Mouse (Mus musculus): ENCODE data around the gene A730015C16Rik. TPM values are rescaled to one million over a fixed set of nuclear protein-coding genes. Genes with fewer than 3 reads are reported as not detected.

A730015C16Rik gene
- total RNA-seq (2017), result 0.37 and 0.70 TPM in 2 replicates

GRCm38 (mm10) chr4:108848505-108848848 is at the start of gene A730015C16Rik:
TSS of gene A730015C16Rik (minus strand) at chr4:108848619.
- no peak for ATAC-seq (ENCODE audit: extremely low read depth, insufficient number of reproducible peaks, low FRiP score, poor library complexity, severe bottlenecking)

GRCm38 (mm10) chr4:108890876-108891275 is 42.5 kb upstream of the A730015C16Rik start:
- ATAC-seq (ENCODE audit: extremely low read depth, insufficient number of reproducible peaks, low FRiP score, poor library complexity, severe bottlenecking), result no peak

GRCm38 (mm10) chr4:108887456-108887855 is 39.0 kb upstream of the A730015C16Rik start:
- ATAC-seq (ENCODE audit: extremely low read depth, insufficient number of reproducible peaks, low FRiP score, poor library complexity, severe bottlenecking), result no peak

- no peak for ATAC-seq (ENCODE audit: extremely low read depth, insufficient number of reproducible peaks, low FRiP score, poor library complexity, severe bottlenecking)
Measured at GRCm38 (mm10) chr4:108883815-108884214, 35.4 kb upstream of the A730015C16Rik start.

DNA sequence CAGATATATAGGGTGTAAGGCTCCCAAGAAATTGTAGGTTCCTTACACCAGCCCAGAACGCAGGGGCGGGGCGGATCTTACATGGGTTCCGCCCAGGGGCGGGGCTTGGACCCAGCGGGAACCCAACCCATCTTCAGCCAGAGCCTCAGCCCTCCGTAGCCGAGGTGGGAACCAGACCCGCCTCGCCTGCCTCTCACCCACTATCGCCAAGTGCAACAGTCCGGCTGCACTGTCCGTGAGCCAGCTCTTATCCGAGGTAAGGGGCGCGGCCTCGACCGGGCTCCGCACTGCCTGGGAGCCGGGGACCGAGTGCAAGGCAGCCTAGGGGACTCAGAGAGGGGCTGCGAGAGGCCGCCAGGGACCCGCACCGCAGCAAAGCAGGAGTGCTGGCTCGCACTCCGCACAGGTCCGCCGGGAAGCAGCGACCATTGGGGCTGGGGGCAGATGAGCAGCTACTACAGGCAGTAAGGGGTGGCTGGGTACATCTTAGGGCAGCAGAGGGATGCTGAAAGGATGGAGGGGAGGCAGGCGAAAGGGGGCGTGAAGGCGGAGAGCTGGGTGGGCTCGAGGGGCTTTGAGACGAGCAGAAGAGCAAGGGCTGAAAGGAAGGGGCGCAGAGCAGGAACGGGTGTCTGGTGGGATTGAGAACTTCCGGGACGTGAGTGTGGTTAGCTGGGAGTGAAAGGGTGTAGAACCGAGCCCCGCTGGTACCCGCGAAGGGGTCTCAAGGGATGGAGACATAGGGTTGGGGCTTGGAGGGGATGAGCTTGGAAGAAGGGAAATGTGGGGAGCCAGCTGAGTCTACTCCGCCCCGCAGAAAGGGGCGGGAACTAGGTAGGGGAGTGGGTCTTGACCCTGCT is 30.8 kb upstream of the A730015C16Rik start, which contains the start of gene Rab3b:
Gene Rab3b (plus strand): TSS at position 101 of the 860 bp plus-strand sequence.
- peak; percentile 21; the same call in 1 of the 2 replicates for ATAC-seq (ENCODE audit: extremely low read depth, insufficient number of reproducible peaks, low FRiP score, poor library complexity, severe bottlenecking)

DNA sequence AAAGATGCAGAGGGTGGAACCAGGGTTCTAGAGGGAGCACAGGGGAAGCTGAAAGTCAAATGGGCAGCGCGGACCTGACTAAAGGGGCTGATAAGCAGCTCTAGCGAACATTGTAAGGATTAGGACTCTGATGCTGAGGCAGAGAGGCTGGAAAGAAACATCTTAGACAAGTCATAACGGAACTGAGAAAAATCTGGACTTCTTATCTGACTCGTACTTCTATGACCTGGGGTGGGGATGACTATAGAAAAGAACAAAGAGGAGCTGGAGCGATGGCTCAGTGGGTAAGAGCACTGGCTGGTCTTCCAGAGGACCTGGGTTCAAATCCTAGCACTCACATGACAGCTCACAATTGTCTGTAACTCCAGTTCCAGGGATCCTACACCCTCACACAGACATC is 29.5 kb upstream of the A730015C16Rik start:
- no peak for ATAC-seq (ENCODE audit: extremely low read depth, insufficient number of reproducible peaks, low FRiP score, poor library complexity, severe bottlenecking)

DNA sequence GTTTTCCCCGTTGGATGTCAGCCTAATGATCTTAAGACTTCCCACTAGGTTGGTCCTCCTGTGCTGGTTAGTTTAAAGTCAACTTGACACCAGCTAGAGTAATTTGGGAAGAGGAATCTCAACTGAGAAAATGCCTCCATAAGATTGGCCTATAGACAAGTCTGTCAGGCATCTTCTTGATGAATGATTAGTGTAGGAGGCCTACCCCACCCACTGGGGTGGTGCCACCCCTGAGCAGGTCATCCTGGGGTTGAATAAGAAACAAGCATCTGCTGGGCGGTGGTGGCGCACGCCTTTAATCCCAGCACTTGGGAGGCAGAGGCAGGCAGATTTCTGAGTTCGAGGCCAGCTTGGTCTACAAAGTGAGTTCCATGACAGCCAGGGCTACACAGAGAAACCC is 25.3 kb upstream of the A730015C16Rik start:
- no peak for ATAC-seq (ENCODE audit: extremely low read depth, insufficient number of reproducible peaks, low FRiP score, poor library complexity, severe bottlenecking)

GRCm38 (mm10) chr4:108869730-108870374 is 21.4 kb upstream of the A730015C16Rik start:
- ATAC-seq (ENCODE audit: extremely low read depth, insufficient number of reproducible peaks, low FRiP score, poor library complexity, severe bottlenecking), result peak; percentile 89; the same call in 1 of the 2 replicates

- no peak for ATAC-seq (ENCODE audit: extremely low read depth, insufficient number of reproducible peaks, low FRiP score, poor library complexity, severe bottlenecking)
Measured at GRCm38 (mm10) chr4:108866806-108867205, 18.4 kb upstream of the A730015C16Rik start.

DNA sequence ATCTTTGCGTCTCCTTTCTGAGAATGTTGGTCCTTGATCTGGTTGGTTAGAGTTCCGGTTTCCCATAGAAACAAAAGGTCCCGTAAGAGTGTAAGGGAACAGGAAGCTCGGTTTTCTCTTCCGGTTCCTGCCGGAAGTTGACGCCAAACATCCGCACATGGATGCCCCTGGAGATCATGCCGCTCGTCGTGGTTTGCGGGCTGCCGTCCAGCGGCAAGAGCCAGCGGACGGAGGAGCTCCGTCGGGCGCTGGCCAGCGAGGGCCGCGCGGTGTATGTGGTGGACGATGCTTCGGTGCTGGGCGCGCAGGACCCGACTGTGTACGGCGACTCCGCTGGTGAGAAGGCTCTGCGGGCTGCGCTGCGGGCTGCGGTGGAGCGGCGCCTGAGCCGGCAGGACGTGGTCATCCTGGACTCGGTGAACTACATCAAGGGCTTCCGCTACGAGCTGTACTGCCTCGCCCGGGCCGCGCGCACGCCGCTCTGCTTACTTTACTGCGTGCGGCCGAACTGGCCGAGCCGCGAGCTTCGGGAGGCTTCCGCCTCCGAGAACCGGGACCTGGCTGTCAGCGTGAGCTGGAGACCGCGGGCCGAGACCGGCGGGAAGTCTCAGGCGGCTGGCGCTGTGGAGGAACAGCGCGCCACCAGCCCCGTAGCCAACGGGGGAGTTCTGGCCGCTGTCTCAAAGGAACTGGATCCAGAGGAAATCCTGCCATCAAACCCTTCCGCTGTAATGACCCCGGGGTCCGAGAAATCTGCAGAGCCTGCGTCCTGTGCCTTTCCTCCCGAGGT is 509 bp downstream of the A730015C16Rik start, which contains the start of gene Kti12:
Gene Kti12 (plus strand): TSS at position 71 of the 790 bp plus-strand sequence.
- peak; percentile 68 for ATAC-seq (ENCODE audit: extremely low read depth, insufficient number of reproducible peaks, low FRiP score, poor library complexity, severe bottlenecking)

DNA sequence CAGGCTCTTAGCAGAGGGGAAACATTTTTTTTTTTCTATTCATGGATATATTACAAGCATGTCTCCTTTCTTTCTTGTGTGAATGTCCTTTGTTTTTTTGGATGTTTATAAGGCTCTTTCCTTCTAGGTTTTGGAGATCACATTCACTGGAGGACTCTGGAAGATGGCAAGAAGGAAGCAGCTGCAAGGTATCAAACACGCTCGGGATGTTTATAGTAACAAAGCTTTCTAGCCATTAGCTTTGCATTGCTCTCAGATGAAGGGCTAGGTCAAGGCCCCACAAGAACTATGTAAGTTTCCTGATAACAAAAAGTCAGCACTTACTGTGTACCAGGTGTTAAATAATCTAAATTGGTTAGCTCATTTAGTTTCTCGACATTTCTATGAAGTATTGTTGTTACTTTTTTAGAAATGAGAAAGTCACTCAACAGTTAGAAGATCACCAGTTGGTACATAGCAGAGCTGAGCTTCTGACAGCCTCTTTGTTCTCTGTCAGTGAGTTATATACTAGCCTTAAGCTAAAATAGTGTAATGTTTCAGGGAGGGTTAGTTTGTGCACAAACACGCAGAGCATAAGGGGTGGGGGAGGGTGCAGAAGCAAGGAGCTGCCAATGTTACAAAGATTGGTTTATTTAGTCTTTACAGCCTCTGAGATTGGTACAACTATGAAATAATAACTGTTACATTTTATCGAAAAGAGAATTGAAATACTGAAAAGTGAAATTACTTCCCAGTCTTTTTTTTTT is 2.4 kb downstream of the A730015C16Rik start:
- ATAC-seq (ENCODE audit: extremely low read depth, insufficient number of reproducible peaks, low FRiP score, poor library complexity, severe bottlenecking), result no peak

- ATAC-seq (ENCODE audit: extremely low read depth, insufficient number of reproducible peaks, low FRiP score, poor library complexity, severe bottlenecking), result no peak
Measured at GRCm38 (mm10) chr4:108843336-108843735, 5.1 kb downstream of the A730015C16Rik start.

DNA sequence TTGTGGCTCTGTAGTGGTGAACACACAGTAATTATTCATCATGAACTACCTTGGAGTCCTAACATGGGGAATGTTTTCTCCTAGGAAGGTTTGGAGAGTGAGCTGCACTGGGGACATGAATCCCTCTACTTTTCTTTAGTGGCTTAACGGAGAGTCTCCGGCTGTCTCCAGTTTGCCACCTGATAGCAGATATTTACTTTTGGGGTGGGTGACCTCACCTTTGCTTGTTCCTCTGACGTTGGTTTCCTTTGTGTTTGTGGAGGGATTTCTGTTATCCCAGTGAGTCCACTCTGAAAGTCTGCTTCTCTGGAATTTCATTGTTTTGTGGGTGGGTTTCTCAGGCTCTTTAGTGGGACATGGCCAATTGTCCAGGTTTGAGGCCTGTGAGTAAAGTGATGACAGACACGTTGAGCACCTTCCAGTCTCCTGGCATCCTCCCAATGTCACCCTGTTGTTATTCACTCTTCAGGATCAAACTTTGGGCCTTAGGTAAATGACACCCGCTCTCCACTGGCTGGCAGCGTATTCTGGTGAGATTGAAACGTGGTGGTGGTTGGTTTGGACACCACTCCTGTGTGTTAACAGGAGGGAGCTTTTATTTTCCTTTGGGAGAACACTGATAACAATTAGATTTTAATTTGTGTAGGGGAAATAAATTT is 6.4 kb downstream of the A730015C16Rik start:
- ATAC-seq (ENCODE audit: extremely low read depth, insufficient number of reproducible peaks, low FRiP score, poor library complexity, severe bottlenecking), result no peak

- no peak for ATAC-seq (ENCODE audit: extremely low read depth, insufficient number of reproducible peaks, low FRiP score, poor library complexity, severe bottlenecking)
Measured at GRCm38 (mm10) chr4:108838031-108838430, 10.4 kb downstream of the A730015C16Rik start.

DNA sequence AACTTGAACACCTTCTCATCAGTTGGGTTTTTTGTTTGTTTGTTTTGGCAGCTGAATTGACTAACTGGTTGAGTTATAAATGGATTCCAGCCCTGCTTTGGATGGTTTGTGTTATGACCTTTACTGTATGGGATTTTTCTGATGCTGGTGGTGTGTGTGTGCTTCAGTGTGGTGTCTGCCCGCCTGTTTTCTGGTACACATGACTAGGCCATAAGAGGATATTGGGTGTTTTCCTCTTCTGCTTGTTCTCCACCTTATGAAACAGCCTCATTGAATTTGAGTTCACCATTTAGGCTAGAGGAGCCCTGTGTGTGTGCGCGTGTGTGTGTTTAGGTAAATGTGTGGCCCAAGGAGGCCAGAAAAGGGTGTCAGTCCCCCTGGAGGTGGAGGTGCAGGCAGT is 12.9 kb downstream of the A730015C16Rik start:
- ATAC-seq (ENCODE audit: extremely low read depth, insufficient number of reproducible peaks, low FRiP score, poor library complexity, severe bottlenecking), result no peak

DNA sequence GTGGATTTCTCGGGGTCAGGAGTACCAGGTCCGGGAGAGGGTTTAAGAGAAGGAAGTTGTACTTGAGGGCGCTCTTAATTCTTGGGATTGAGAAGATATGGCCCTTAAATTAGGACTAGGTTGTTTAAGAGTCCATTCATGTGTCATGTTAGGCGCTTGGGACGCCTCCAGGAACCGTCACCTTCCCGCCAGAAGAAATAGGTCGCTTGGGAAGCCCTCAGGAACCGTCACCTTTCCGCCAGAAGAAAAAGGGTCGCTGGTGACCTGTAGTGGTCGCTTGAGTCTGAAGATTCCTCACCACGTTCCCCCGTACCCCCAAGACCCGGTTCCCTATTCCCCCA is 13.5 kb downstream of the A730015C16Rik start:
- ATAC-seq (ENCODE audit: extremely low read depth, insufficient number of reproducible peaks, low FRiP score, poor library complexity, severe bottlenecking), result no peak

GRCm38 (mm10) chr4:108834115-108834970 is 14.1 kb downstream of the A730015C16Rik start, which contains the start of gene Txndc12:
TSS of gene Txndc12 (plus strand) at chr4:108834601.
- ATAC-seq (ENCODE audit: extremely low read depth, insufficient number of reproducible peaks, low FRiP score, poor library complexity, severe bottlenecking), result peak; percentile 25; the same call in 1 of the 2 replicates

Data from neutrophil, adult 5-6 weeks (primary cell).